Mouse (Mus musculus) neural tube, embryonic 11.5 days (tissue): Measurements from ENCODE around the gene Cntn4. TPM values are rescaled to one million over a fixed set of nuclear protein-coding genes. Genes with fewer than 3 reads are reported as not detected.

ENCODE experiments used
- ATAC-seq: fragments of 200-750 bp; cut with Nextera tagmentation; 2 replicates; pipeline ENCODE4 v1.8.0; 2017; ENCODE audit warnings: moderate number of reproducible peaks, mild to moderate bottlenecking, moderate TSS enrichment, moderate library complexity; ENCODE audit not compliant: insufficient read depth, low FRiP score, low TSS enrichment
- DNase-seq: peaks from one replicate; pipeline ENCODE4 v3.0.0-alpha.2; 2015; ENCODE audit warnings: low spot score
- H3K27ac ChIP-seq: fragments of 300-500 bp; sonication (generic); 2 replicates; pipeline ENCODE4 v1.5.1; 2014; ENCODE audit warnings: low read depth, mild to moderate bottlenecking, low read length
- H3K27me3 ChIP-seq: fragments of 300-500 bp; sonication (generic); 2 replicates; pipeline ENCODE4 v1.6.1; 2014; ENCODE audit warnings: mild to moderate bottlenecking, low read length, mixed read lengths; ENCODE audit not compliant: control insufficient read depth, insufficient read depth
- H3K36me3 ChIP-seq: fragments of 300-500 bp; sonication (generic); 2 replicates; pipeline ENCODE4 v1.6.1; 2014; ENCODE audit warnings: mild to moderate bottlenecking, low read length, moderate library complexity, mixed read lengths; ENCODE audit not compliant: control insufficient read depth, insufficient read depth
- H3K4me1 ChIP-seq: fragments of 300-500 bp; sonication (generic); 2 replicates; pipeline ENCODE4 v1.6.1; 2014; ENCODE audit warnings: low read length, mixed read lengths; ENCODE audit not compliant: control insufficient read depth, insufficient read depth
- H3K4me2 ChIP-seq: fragments of 300-500 bp; sonication (generic); 2 replicates; pipeline ENCODE4 v1.6.1; 2014; ENCODE audit warnings: low read depth, mild to moderate bottlenecking, moderate library complexity
- H3K4me3 ChIP-seq: fragments of 300-500 bp; sonication (generic); 2 replicates; pipeline ENCODE4 v1.5.1; 2014; ENCODE audit warnings: low read depth, low read length
- H3K9ac ChIP-seq: fragments of 300-500 bp; sonication (generic); 2 replicates; pipeline ENCODE4 v1.6.1; 2014; ENCODE audit warnings: mild to moderate bottlenecking, low read length
- H3K9me3 ChIP-seq: fragments of 300-500 bp; sonication (generic); 2 replicates; pipeline ENCODE4 v1.6.1; 2016; ENCODE audit warnings: low read length; ENCODE audit not compliant: control insufficient read depth
- WGBS: fragments of 180-500 bp; shearing (Covaris S2); extraction: QIAGEN DNeasy Blood & Tissue Kit; methylation state at CpG from one replicate; pipeline ENCODE4 v1.1.7; 2014; 5-methylcytosine and 5-hydroxymethylcytosine counted together
- polyA plus RNA-seq: library from polyadenylated mRNA; unstranded; fragments of >200 nt; fragmentation: Nextera tagmentation; extraction: Ambion mirVana; gene quantifications from 2 replicates; pipeline ENCODE4 v1.2.1, GENCODE M21; 2014

Gene Cntn4
- polyA plus RNA-seq, 1 experiment from 2014 or later, result 1.4 TPM

DNA sequence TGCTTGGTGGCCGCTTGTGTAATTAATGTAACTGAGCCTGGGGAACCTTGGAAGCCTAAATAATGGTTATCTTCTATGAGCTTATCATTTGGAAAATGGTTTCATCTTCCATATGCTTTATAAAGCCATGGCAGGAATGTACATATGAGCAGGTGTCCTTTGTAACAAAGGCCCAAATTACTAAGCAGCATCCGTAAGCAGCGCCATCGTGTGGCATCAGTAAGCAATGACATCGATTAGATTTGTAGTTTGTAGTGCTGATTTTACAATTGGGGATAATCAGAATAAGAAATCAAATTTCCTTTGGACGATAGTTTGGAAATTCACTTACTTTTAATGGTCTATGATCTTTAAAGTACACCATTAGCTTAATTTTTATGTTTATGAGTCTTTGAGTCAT, 64.6 kb downstream of the Cntn4 start:
- Histone ChIP-seq H3K36me3 (no peaks in the 10 kb centered on the region), H3K4me3 (no peak overlapping the region), H3K9ac (no peak overlapping the region), H3K4me1 (no peaks in the 10 kb centered on the region), H3K9me3 (no peaks in the 10 kb centered on the region), H3K4me2 (no peak overlapping the region), H3K27me3 (no peaks in the 10 kb centered on the region), H3K27ac (no peak overlapping the region)
- peak; percentile 20 for DNase-seq
- 30% methylated on average over 6 of the region's 6 CpGs for WGBS
- ATAC-seq, result no peak

DNA sequence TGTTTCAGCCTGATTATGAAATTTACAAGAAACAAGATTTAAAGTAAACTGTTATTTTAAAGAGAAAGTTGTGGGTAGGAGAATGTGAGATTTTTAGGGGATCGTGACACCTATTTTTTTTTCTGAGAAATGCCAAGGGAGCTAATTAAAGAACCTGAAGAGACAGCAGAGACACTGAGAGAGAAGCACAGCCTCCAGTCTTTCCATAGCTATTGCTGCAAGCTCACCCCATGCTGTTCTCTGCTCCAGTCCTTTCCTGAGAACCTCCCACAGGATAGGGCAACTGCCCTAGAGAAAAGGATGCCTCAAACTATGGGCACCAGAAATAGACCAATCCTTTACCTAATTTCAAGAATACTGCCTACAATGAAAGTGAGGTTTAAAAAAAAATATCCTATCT, 103.2 kb downstream of the Cntn4 start:
- no peak for ATAC-seq
- 86% methylated on average over 1 of the region's 1 CpGs for WGBS

DNA sequence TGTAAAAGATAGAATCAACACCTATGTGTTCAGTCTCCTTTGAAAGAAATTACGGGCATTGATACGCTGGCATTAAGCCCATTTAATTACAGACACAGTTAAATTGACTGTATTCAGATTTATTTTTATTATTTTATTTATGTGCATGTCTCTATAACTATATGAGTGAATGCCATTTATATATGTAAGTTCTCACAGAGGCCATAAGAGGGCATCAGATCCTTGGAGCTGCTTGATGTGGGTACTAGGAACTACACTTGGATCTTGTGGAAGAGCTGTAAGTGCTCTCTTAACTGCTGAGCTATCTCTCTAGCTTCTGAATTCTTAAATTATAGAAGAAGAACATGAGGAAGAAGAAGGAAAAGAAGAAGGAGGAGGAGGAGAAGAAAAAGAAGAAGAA, 111.0 kb downstream of the Cntn4 start:
- Histone ChIP-seq H3K9ac (no peak overlapping the region), H3K4me2 (no peak overlapping the region), H3K4me3 (no peak overlapping the region), H3K4me1 (no peaks in the 10 kb centered on the region), H3K27ac (no peak overlapping the region), H3K27me3 (no peaks in the 10 kb centered on the region), H3K9me3 (no peaks in the 10 kb centered on the region), H3K36me3 (no peaks in the 10 kb centered on the region)
- ATAC-seq, result no peak
- WGBS, result 95% methylated on average over 2 of the region's 2 CpGs
- no peak for DNase-seq

More for the DNA sequence above, 103.2 kb downstream of the Cntn4 start:
- H3K9ac ChIP-seq, result no peak overlapping the region
- no peak overlapping the region for H3K27ac ChIP-seq
- H3K4me3 ChIP-seq, result no peak overlapping the region
- H3K4me1 ChIP-seq, result no peaks in the 10 kb centered on the region
- H3K4me2 ChIP-seq, result no peak overlapping the region
- no peaks in the 10 kb centered on the region for H3K9me3 ChIP-seq
- no peaks in the 10 kb centered on the region for H3K36me3 ChIP-seq
- H3K27me3 ChIP-seq, result no peaks in the 10 kb centered on the region
- no peak for DNase-seq

DNA sequence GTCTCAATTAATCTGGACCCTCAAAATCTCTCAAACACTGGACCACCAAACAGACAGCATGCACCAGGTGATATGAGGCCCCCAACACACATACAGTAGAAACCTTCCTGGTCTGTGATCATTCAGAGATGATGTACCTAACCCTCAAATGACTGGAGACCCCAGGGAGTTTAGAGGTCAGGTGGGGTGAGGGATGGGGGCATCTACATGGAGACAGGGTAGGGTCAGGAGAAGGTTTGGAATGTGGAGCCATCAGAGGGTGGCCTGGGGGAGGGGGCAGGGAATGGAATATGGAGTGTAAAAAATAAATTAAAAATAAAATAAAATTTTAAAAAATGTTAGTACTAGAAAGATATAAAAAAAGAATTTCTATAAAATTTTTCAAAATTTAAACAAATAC, 157.6 kb downstream of the Cntn4 start:
- Histone ChIP-seq H3K36me3 (no peaks in the 10 kb centered on the region), H3K9me3 (no peaks in the 10 kb centered on the region), H3K4me3 (no peak overlapping the region), H3K4me2 (no peak overlapping the region), H3K9ac (no peak overlapping the region), H3K4me1 (no peaks in the 10 kb centered on the region), H3K27me3 (no peaks in the 10 kb centered on the region), H3K27ac (no peak overlapping the region)
- DNase-seq, result no peak
- ATAC-seq, result peak; percentile 52; the same call in 1 of the 2 replicates

DNA sequence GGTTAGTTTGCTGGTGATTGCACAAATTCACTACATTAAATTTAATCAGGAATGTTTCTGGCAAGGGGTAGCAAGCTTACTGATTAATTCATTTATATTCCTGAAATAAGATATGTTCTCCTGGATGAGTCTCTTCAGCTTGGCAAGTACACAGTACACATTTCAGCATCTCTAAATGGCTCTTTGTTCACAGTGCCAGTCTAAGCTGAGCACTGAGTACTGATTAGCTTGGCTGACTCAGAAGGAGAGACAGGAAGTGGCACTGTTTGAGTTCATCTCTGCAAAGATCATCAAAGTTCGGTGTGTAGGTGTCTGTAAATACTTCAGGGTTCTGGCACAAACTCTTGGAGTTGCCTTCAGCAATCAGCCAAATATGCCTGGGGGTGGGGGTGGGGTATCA, 169.8 kb downstream of the Cntn4 start:
- H3K27me3 ChIP-seq, result no peaks in the 10 kb centered on the region
- DNase-seq, result no peak
- no peaks in the 10 kb centered on the region for H3K36me3 ChIP-seq
- no peaks in the 10 kb centered on the region for H3K9me3 ChIP-seq
- WGBS, result 61% methylated on average over 1 of the region's 1 CpGs
- ATAC-seq, result no peak
- no peak overlapping the region for H3K9ac ChIP-seq
- no peak overlapping the region for H3K27ac ChIP-seq
- H3K4me2 ChIP-seq, result no peak overlapping the region
- H3K4me3 ChIP-seq, result no peak overlapping the region
- H3K4me1 ChIP-seq, result no peaks in the 10 kb centered on the region

DNA sequence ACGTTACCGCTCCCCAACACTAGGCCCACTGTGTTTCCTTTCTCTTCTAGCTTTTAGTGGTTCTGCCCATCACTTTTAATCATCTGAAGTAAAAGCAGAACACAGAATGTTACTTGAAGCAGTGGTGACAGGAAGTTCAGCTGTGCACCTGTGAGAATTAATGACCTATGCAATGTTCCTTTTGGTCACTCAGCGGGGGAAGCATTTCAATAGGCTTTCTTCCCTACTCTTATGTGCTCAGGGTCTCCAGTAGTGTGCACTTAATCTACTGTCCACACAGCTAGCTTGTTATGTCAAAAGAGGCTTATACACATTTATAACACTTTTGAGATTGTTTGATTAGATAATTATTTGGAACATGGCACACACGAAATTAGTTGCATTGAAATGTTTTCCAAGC, 215.4 kb downstream of the Cntn4 start:
- no peak for ATAC-seq
- Histone ChIP-seq H3K36me3 (no peaks in the 10 kb centered on the region), H3K4me2 (no peak overlapping the region), H3K4me3 (no peak overlapping the region), H3K27me3 (no peaks in the 10 kb centered on the region), H3K27ac (no peak overlapping the region), H3K4me1 (no peaks in the 10 kb centered on the region), H3K9ac (no peak overlapping the region), H3K9me3 (no peaks in the 10 kb centered on the region)
- WGBS, result 84% methylated on average over 4 of the region's 4 CpGs
- no peak for DNase-seq

DNA sequence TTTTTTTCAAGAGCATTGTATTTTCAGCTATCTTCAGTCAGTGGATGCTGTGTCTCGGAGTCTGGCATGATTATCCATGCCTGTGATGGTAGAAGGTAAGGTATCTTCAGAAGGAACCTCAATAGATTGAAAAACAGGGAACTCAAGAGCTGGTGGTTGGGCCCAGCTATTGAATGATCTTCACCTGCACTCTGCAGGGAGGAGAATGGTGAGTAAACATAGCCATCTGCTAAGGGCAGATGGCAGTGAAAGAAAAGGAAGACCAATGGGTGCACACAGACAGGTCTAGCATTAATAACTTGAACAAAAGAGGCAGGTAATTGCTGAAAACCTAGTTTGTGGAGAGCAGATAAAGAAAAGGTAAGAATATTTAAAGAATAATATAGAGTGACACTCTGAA, 261.0 kb downstream of the Cntn4 start:
- Histone ChIP-seq H3K4me2 (no peak overlapping the region), H3K9me3 (no peaks in the 10 kb centered on the region), H3K4me3 (no peak overlapping the region), H3K27ac (no peak overlapping the region), H3K4me1 (no peaks in the 10 kb centered on the region), H3K27me3 (no peaks in the 10 kb centered on the region), H3K9ac (no peak overlapping the region), H3K36me3 (no peaks in the 10 kb centered on the region)
- 88% methylated on average over 1 of the region's 1 CpGs for WGBS
- no peak for DNase-seq
- no peak for ATAC-seq

DNA sequence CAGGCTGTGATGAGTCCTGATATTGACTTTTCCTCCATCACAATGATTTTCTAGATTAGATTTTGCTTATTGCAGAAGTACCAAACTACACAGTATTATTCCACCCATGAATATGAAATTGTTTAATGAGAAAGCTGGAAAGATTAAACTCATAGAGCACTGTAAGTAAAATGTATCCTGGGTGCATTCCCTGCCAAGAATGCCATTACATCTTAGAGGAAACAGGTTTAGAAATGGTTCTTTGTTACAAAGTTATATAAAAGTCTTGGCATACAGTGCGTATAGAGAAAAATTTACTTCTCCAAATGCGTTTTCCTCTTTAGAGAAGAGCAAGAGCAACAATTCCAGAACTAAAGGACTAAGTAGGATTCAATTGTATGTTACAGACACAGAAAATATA, 261.8 kb downstream of the Cntn4 start:
- Histone ChIP-seq H3K27ac (no peak overlapping the region), H3K9ac (no peak overlapping the region), H3K4me2 (no peak overlapping the region), H3K27me3 (no peaks in the 10 kb centered on the region), H3K4me3 (no peak overlapping the region), H3K4me1 (no peaks in the 10 kb centered on the region), H3K9me3 (no peaks in the 10 kb centered on the region), H3K36me3 (no peaks in the 10 kb centered on the region)
- 84% methylated on average over 2 of the region's 2 CpGs for WGBS
- DNase-seq (no peak), ATAC-seq (no peak)

DNA sequence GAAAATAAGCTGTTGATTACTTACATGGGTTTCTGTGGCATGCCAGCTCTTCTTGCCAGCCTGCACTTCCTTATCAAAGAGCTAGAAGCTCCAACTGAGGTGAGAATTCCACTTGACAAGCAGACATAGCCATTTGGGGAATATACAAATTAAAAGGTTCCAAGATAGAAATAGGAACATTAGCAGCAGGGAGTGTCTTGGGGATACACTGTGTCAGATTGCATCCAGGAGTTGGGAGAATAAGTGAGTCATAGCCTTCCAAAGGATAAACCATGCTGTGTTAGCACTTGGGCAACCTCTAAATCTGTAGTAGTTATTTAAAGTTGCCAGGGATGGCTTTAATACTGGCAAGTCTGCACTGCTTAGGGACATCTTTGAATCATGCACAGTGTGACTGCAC, 263.1 kb downstream of the Cntn4 start:
- H3K27ac ChIP-seq, result no peak overlapping the region
- H3K9ac ChIP-seq, result no peak overlapping the region
- H3K4me3 ChIP-seq, result no peak overlapping the region
- no peaks in the 10 kb centered on the region for H3K9me3 ChIP-seq
- H3K4me2 ChIP-seq, result no peak overlapping the region
- DNase-seq (no peak), ATAC-seq (no peak)
- H3K4me1 ChIP-seq, result no peaks in the 10 kb centered on the region
- no peaks in the 10 kb centered on the region for H3K27me3 ChIP-seq
- no peaks in the 10 kb centered on the region for H3K36me3 ChIP-seq
